Mouse (Mus musculus): ENCODE data around the gene Gpc5.

DNA sequence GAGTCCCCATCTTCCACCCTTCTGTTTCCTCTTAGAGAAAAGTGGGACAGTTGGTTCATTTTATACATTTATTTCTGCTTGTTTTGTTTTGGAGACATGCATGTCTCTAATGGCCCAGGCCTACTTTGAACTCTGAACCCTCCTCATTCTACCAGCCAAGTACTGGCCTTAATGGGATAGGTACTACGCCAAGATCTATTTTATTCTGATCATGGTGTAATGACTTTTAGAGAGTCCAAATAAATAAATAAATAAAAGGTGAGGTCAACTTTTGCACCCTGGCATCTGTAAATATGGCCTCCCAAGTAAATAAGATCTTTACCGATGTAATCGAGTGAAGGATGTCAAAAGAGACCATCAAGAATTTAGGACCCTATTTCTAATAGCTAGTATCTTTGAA is 1116.6 kb downstream of the Gpc5 start:
- no peak for TF ChIP-seq POLR2A (IDR thresholded peaks at IDR 0.05; ENCODE audit: extremely low read depth, insufficient read depth, low read length)
- TF ChIP-seq CTCF (IDR thresholded peaks at IDR 0.05; ENCODE audit: low read depth, low read length): no peak
